Mouse (Mus musculus): ENCODE data around the gene Nrxn2.

DNA sequence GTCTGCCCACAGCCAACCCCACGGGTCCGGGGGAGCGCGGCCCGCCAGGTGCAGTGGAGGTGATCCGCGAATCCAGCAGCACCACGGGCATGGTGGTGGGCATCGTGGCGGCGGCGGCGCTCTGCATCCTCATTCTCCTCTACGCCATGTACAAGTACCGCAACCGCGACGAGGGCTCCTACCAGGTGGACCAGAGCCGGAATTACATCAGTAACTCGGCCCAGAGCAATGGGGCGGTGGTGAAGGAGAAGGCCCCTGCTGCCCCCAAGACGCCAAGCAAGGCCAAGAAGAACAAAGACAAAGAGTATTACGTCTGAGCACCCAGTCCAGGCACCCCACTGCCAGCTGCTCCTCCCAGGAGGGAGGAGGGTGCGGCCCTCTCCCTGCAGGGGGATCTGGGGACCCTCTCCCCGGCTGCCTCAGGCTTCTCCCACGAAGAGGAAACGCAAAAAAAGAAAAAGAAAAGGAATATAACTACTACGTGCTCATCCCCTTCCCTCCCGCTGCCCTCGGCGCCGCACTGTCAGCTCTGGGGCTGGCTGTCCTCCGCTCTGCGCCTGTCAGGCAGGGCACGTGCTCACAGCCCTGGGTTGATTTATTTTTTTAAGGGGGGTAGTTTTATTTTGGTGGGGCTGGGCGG is 113.4 kb downstream of the Nrxn2 start:
- TF ChIP-seq POLR2AphosphoS2 (IDR thresholded peaks at IDR 0.05; ENCODE audit: insufficient read length, low read depth) (no peak), MAX (IDR thresholded peaks at IDR 0.05; ENCODE audit: low read depth) (no peak), POLR2A (IDR thresholded peaks at IDR 0.05; ENCODE audit: insufficient read length, low read depth) (no peak), E2F4 (IDR thresholded peaks at IDR 0.05; ENCODE audit: insufficient read depth) (no peak), USF1 (IDR thresholded peaks at IDR 0.05; ENCODE audit: low read depth) (no peak), TCF12 (IDR thresholded peaks at IDR 0.05; ENCODE audit: insufficient read depth, poor library complexity, severe bottlenecking) (no peak), TCF3 (IDR thresholded peaks at IDR 0.05; ENCODE audit: insufficient read length, low read depth) (no peak), CEBPB (IDR thresholded peaks at IDR 0.05; ENCODE audit: insufficient read depth, poor library complexity, severe bottlenecking) (no peak), SRF (IDR thresholded peaks at IDR 0.05; ENCODE audit: control insufficient read depth, insufficient read length, low read depth) (no peak), MYOG (IDR thresholded peaks at IDR 0.05; ENCODE audit: control insufficient read depth in 1 of 3, insufficient read depth in 1 of 3, insufficient read length in 2 of 3, low read depth in 2 of 3) (no peak)
